Mouse (Mus musculus): ENCODE results near the gene Arid3a. TPM values are rescaled to one million over a fixed set of nuclear protein-coding genes. Genes with fewer than 3 reads are reported as not detected.

Arid3a gene
- polyA plus RNA-seq, 1 experiment: 27.6 TPM

DNA sequence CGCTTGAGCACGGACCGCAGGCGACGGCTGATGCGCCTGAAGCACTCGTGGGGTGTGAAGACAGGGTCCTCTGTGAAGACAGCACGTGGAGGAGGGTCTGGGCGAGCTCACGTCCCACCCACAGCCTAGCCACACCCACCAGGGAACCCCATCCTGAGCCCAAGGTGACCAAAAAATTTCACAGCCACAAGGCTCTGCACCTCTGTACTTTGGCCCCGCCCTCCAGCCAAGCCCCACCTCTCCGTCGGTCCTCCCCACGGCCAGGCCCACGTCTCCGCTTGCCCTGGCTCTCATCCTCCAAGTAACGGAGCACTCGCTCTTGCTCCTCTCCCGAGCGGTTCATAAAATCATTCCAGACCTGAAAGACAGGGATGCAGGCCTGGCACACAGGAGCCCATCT lies 14.4 kb upstream of the Arid3a start:
- no peak overlapping the region for H3K4me3 ChIP-seq (replicated peaks; ENCODE audit: control insufficient read depth, low read depth, low read length)
- 86% methylated on average over 20 of the region's 20 CpGs for WGBS
- H3K27ac ChIP-seq (ENCODE audit: control insufficient read depth, insufficient read depth, low read depth, low read length, poor library complexity): no peak overlapping the region
- peaks cover 7% of the 10 kb centered on the region for H3K4me1 ChIP-seq (ENCODE audit: control insufficient read depth, insufficient read depth, low read length)
- TF ChIP-seq CTCF (IDR thresholded peaks at IDR 0.05; ENCODE audit: control insufficient read depth, insufficient read depth, low read length) (no peak), POLR2A (IDR thresholded peaks at IDR 0.05; ENCODE audit: borderline replicate concordance, control insufficient read depth, low read depth, low read length) (no peak)

DNA sequence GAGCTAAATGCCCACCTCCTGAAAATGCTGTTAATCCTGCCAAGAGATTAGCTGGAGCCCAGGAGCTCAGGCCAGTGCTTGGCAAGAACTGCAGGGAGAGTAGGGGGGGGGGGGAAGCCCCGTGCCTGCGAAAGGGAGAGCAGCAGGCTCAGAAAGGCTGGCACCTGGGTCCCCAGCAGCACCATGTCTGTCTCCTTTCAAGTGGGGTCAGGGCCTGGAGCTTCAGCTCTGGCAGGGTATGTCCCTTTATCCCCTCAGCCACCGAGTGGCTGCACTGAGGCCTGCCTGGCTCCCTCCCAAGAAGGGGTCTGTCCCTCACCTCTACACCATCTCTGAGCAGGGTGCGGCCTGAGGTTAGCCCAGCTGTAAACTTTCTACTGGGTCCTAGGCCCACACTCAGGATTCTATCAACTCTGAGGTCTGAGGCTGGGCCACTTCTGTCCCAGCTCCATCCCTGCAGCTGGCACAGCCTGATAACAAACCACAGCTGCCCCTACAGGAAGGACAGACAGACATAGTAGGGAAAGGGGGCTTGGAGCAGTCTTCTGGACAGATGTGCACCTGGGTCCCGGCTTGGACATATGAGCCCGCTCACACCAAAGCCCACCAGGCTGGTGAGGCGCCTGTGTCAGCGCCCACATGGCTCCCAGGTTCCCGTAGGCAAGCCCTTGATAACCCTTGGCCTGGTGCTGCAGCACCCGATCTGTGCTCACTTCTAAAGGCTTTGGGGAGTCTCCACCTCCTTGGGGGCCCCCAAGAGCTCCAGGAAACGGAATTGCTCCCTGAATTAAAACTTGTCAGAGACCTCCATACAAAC lies 12.5 kb upstream of the Arid3a start:
- Histone ChIP-seq H3K27ac (ENCODE audit: control insufficient read depth, insufficient read depth, low read depth, low read length, poor library complexity) (peak overlapping the region; percentile 81), H3K4me3 (replicated peaks; ENCODE audit: control insufficient read depth, low read depth, low read length) (peak overlapping the region; percentile 72), H3K4me1 (ENCODE audit: control insufficient read depth, insufficient read depth, low read length) (peaks cover 5% of the 10 kb centered on the region)
- no peak for TF ChIP-seq CTCF (IDR thresholded peaks at IDR 0.05; ENCODE audit: control insufficient read depth, insufficient read depth, low read length)
- TF ChIP-seq POLR2A (IDR thresholded peaks at IDR 0.05; ENCODE audit: borderline replicate concordance, control insufficient read depth, low read depth, low read length): no peak
- WGBS: 36% methylated on average over 11 of the region's 11 CpGs

- H3K4me3 ChIP-seq (replicated peaks; ENCODE audit: control insufficient read depth, low read depth, low read length): peak overlapping the region; percentile 72
- no peak for TF ChIP-seq CTCF (IDR thresholded peaks at IDR 0.05; ENCODE audit: control insufficient read depth, insufficient read depth, low read length)
- TF ChIP-seq POLR2A (IDR thresholded peaks at IDR 0.05; ENCODE audit: borderline replicate concordance, control insufficient read depth, low read depth, low read length): no peak
- H3K27ac ChIP-seq (ENCODE audit: control insufficient read depth, insufficient read depth, low read depth, low read length, poor library complexity): peak overlapping the region; percentile 81
- WGBS: 15% methylated on average over 7 of the region's 7 CpGs
- peaks cover 3% of the 10 kb centered on the region for H3K4me1 ChIP-seq (ENCODE audit: control insufficient read depth, insufficient read depth, low read length)
These were observed 11.8 kb upstream of the Arid3a start for GRCm38 (mm10) chr10:79914948-79915596.

DNA sequence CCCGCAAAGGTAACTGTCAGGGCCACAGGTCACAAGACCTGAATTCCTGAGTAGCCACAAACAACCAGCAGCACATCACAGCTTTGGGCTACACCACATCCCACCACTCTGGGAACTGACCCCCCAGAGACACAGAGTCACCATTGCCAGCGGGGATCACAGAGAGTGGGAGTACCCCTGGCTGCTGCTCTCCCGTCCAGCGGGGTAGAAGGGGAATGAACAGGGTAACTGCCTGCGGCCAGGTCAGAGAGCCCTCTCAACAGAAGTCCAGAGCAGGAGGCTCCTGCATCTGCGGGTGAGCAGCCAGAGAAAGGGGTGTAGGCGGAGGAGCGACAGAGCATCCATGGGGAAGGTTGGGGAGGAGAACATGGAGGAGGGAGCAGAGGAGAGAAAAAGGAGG lies 10.8 kb upstream of the Arid3a start:
- Histone ChIP-seq H3K4me3 (replicated peaks; ENCODE audit: control insufficient read depth, low read depth, low read length) (peak overlapping the region; percentile 96), H3K27ac (ENCODE audit: control insufficient read depth, insufficient read depth, low read depth, low read length, poor library complexity) (peak overlapping the region; percentile 86), H3K4me1 (ENCODE audit: control insufficient read depth, insufficient read depth, low read length) (peaks cover 5% of the 10 kb centered on the region)
- TF ChIP-seq CTCF (IDR thresholded peaks at IDR 0.05; ENCODE audit: control insufficient read depth, insufficient read depth, low read length): no peak
- no peak for TF ChIP-seq POLR2A (IDR thresholded peaks at IDR 0.05; ENCODE audit: borderline replicate concordance, control insufficient read depth, low read depth, low read length)
- WGBS: 8% methylated on average over 8 of the region's 8 CpGs

DNA sequence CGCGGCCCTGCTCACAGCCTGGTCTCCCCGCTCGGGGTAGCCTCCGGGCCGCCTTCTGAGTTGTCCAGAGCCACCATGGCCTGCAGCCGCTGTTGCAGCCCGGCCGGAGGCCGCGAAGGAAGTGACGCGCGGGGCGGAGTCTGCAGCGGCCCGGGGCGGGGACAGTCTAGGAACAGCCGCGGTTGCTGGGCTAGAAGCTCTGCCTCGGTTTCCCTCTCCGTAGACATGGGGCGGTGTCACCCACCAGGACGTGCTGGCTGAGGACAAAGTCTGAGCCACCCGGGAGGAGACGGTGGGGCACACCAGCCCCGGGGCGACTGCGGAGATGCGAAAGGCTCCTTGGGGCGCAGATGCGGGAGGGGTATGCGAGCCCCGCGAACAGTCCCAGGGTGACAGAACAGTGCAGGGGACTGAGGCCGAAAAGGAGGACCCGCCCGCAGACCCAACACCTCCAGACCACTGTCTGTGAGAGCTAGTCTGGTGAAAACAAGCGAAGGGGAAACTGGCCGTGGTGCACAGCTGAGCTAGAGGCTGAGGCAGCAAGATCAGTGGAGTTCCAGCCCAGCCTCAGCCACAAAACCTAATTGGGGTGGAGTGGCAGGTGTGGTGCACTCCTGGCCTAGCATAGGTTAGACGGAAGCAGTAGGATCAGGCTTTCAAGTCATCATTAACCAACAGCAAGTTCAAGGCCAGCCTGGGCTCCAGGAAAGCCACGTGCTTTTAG lies 9.9 kb upstream of the Arid3a start, which contains the start of gene Kiss1r:
Kiss1r (plus strand) TSS at position 164 of the 724 bp plus-strand sequence.
- 2% methylated on average over 42 of the region's 42 CpGs for WGBS
- Histone ChIP-seq H3K4me1 (ENCODE audit: control insufficient read depth, insufficient read depth, low read length) (peaks cover 5% of the 10 kb centered on the region), H3K27ac (ENCODE audit: control insufficient read depth, insufficient read depth, low read depth, low read length, poor library complexity) (peak within 1 kb of the TSS; percentile 86), H3K4me3 (replicated peaks; ENCODE audit: control insufficient read depth, low read depth, low read length) (peak within 1 kb of the TSS; percentile 96)
- no peak for TF ChIP-seq CTCF (IDR thresholded peaks at IDR 0.05; ENCODE audit: control insufficient read depth, insufficient read depth, low read length)
- TF ChIP-seq POLR2A (IDR thresholded peaks at IDR 0.05; ENCODE audit: borderline replicate concordance, control insufficient read depth, low read depth, low read length): peak; percentile 90; the same call in 1 of the 2 replicates

- TF ChIP-seq POLR2A (IDR thresholded peaks at IDR 0.05; ENCODE audit: borderline replicate concordance, control insufficient read depth, low read depth, low read length) (no peak), CTCF (IDR thresholded peaks at IDR 0.05; ENCODE audit: control insufficient read depth, insufficient read depth, low read length) (no peak)
- Histone ChIP-seq H3K4me1 (ENCODE audit: control insufficient read depth, insufficient read depth, low read length) (peaks cover 5% of the 10 kb centered on the region), H3K4me3 (replicated peaks; ENCODE audit: control insufficient read depth, low read depth, low read length) (peak overlapping the region; percentile 96), H3K27ac (ENCODE audit: control insufficient read depth, insufficient read depth, low read depth, low read length, poor library complexity) (no peak overlapping the region)
- WGBS: 73% methylated on average over 5 of the region's 5 CpGs
These were observed 9.2 kb upstream of the Arid3a start for GRCm38 (mm10) chr10:79917532-79918100.

DNA sequence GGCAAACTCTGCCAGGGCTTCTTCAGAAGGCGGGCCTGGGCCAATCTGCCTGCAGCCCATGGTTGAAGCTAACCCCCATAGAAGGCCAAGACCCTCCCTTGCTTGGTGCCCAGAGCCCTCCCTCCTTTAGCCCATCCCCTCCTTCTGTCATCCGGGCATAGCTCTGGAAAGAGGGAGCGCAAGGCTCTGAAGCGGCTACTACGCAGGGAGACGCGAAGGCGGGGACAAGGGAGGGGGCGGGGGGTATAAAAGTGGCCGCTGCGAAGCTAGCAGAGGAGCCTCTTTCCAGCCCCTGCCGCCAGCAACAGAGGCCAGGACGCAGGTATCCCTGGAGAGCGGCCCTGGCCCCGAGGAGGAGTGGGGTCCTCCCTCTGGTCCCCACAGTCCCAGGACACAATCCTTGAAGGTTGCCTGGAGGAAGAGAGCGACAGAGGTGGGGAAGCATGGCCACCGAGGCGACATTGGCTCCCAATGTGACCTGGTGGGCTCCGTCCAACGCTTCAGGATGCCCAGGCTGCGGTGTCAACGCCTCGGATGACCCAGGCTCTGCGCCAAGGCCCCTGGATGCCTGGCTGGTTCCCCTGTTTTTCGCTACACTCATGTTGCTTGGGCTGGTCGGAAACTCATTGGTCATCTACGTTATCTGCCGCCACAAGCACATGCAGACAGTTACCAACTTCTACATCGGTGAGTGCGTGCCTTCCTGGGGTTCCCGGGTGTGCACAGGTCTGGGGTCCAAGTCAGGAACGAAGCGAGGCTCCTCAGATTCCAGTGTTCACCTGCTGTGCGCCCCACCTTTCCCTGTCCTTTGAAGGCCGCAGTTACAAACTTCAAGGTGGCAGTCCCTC lies 8.4 kb upstream of the Arid3a start:
- H3K27ac ChIP-seq (ENCODE audit: control insufficient read depth, insufficient read depth, low read depth, low read length, poor library complexity): no peak overlapping the region
- no peak overlapping the region for H3K4me3 ChIP-seq (replicated peaks; ENCODE audit: control insufficient read depth, low read depth, low read length)
- H3K4me1 ChIP-seq (ENCODE audit: control insufficient read depth, insufficient read depth, low read length): peaks cover 5% of the 10 kb centered on the region
- TF ChIP-seq POLR2A (IDR thresholded peaks at IDR 0.05; ENCODE audit: borderline replicate concordance, control insufficient read depth, low read depth, low read length) (no peak), CTCF (IDR thresholded peaks at IDR 0.05; ENCODE audit: control insufficient read depth, insufficient read depth, low read length) (no peak)
- WGBS: 55% methylated on average over 35 of the region's 35 CpGs

All from bone marrow, adult 2 months (tissue).